Mouse (Mus musculus) limb, embryonic 12.5 days (tissue): Measurements from ENCODE around the gene Map4. TPM values are rescaled to one million over a fixed set of nuclear protein-coding genes. Genes with fewer than 3 reads are reported as not detected.

Source experiments
- ATAC-seq: fragments of 200-750 bp; cut with Nextera tagmentation; 2 replicates; pipeline ENCODE4 v1.8.0; 2017; ENCODE audit warnings: low read depth, moderate TSS enrichment; ENCODE audit not compliant: insufficient number of reproducible peaks, insufficient read depth, low FRiP score, low TSS enrichment
- H3K27ac ChIP-seq: fragments of 300-500 bp; sonication (generic); 2 replicates; pipeline ENCODE4 v1.5.1; 2016; ENCODE audit warnings: mild to moderate bottlenecking, moderate library complexity
- H3K27me3 ChIP-seq: fragments of 300-500 bp; sonication (generic); 2 replicates; pipeline ENCODE4 v1.6.1; 2016; ENCODE audit warnings: mild to moderate bottlenecking, moderate library complexity
- H3K36me3 ChIP-seq: fragments of 300-500 bp; sonication (generic); 2 replicates; pipeline ENCODE4 v1.6.1; 2016; ENCODE audit warnings: mild to moderate bottlenecking, moderate library complexity
- H3K4me1 ChIP-seq: fragments of 300-500 bp; sonication (generic); replicated peaks from 2 replicates; pipeline ENCODE4 v1.6.1; 2016
- H3K4me2 ChIP-seq: fragments of 300-500 bp; sonication (generic); 2 replicates; pipeline ENCODE4 v1.6.1; 2016; ENCODE audit warnings: mild to moderate bottlenecking, moderate library complexity
- H3K4me3 ChIP-seq: fragments of 300-500 bp; sonication (generic); replicated peaks from 2 replicates; pipeline ENCODE4 v1.5.1; 2016; ENCODE audit warnings: mild to moderate bottlenecking
- H3K9ac ChIP-seq: fragments of 300-500 bp; sonication (generic); replicated peaks from 2 replicates; pipeline ENCODE4 v1.6.1; 2016; ENCODE audit warnings: mild to moderate bottlenecking, moderate library complexity
- H3K9me3 ChIP-seq: fragments of 300-500 bp; sonication (generic); 2 replicates; pipeline ENCODE4 v1.6.1; 2016; ENCODE audit warnings: mild to moderate bottlenecking, moderate library complexity
- WGBS: fragments of 180-500 bp; shearing (Covaris S2); methylation state at CpG from one replicate; pipeline ENCODE4 v1.1.7; 2016; 5-methylcytosine and 5-hydroxymethylcytosine counted together
- polyA plus RNA-seq: library from polyadenylated mRNA; unstranded; fragments of >200 nt; fragmentation: Nextera tagmentation; extraction: Ambion mirVana; gene quantifications from 2 replicates; pipeline ENCODE4 v1.2.1, GENCODE M21; 2016

Gene Map4
- polyA plus RNA-seq, 1 experiment from 2014 or later, result 45.1 TPM

DNA sequence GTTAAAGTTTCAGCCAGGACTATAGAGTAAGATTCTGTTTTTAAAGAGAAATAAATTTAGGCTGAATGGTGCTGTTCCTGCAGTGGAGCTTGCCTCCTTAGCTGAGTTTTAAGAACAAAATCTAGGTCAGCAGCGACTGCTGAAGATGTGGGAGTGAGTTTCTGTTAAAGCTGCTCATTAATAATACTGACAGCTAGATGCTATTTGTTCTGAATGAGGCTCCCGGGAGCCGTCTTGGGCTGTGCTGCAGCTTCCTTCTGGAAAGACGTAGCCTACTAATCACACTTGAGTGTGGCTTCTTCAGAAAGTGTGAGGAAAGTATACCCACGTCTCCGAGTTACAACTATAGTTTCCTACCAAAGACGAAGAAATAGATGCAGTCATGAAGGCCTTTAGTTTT is 88.0 kb downstream of the Map4 start:
- Histone ChIP-seq H3K4me2 (no peak overlapping the region), H3K27ac (no peak overlapping the region), H3K4me1 (no peaks in the 10 kb centered on the region), H3K36me3 (no peaks in the 10 kb centered on the region), H3K4me3 (no peak overlapping the region), H3K9ac (no peak overlapping the region), H3K27me3 (no peaks in the 10 kb centered on the region), H3K9me3 (no peaks in the 10 kb centered on the region)
- 38% methylated on average over 7 of the region's 7 CpGs for WGBS
- ATAC-seq, result no peak

DNA sequence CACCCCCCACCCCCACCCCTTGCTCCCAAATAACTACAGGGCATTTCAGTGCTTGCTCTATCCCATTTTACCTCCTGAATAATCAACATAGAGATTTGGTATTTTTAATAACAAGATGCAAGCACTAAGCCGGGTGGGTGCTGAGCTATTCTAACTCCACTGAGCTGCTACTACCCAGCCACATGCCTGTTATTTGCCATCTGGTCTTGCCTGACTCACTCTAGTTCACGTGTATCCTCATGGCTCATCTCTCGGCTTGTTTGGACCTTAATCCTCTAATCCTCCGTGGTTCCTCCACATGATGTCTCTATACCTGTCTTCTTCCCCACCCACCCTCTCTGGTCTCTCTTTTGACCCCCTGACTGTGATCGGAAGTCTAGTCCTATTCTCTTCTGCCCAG is 89.1 kb downstream of the Map4 start:
- H3K4me3 ChIP-seq, result no peak overlapping the region
- no peaks in the 10 kb centered on the region for H3K9me3 ChIP-seq
- H3K27me3 ChIP-seq, result no peaks in the 10 kb centered on the region
- no peak for ATAC-seq
- 80% methylated on average over 5 of the region's 5 CpGs for WGBS
- H3K27ac ChIP-seq, result no peak overlapping the region
- H3K4me1 ChIP-seq, result no peaks in the 10 kb centered on the region
- no peaks in the 10 kb centered on the region for H3K36me3 ChIP-seq
- H3K9ac ChIP-seq, result no peak overlapping the region
- no peak overlapping the region for H3K4me2 ChIP-seq

- Histone ChIP-seq H3K4me3 (no peak overlapping the region), H3K9me3 (no peaks in the 10 kb centered on the region), H3K9ac (no peak overlapping the region), H3K36me3 (no peaks in the 10 kb centered on the region), H3K27ac (no peak overlapping the region), H3K27me3 (no peaks in the 10 kb centered on the region), H3K4me1 (no peaks in the 10 kb centered on the region), H3K4me2 (no peak overlapping the region)
- WGBS, result 100% methylated on average over 1 of the region's 1 CpGs
- ATAC-seq, result no peak
These were observed 90.2 kb downstream of the Map4 start for GRCm38 (mm10) chr9:110021463-110021862.

GRCm38 (mm10) chr9:110022151-110022550 is 90.9 kb downstream of the Map4 start:
- ATAC-seq, result no peak
- no peak overlapping the region for H3K4me3 ChIP-seq
- H3K27me3 ChIP-seq, result no peaks in the 10 kb centered on the region
- H3K4me1 ChIP-seq, result no peaks in the 10 kb centered on the region
- H3K27ac ChIP-seq, result no peak overlapping the region
- H3K36me3 ChIP-seq, result no peaks in the 10 kb centered on the region
- H3K9me3 ChIP-seq, result no peaks in the 10 kb centered on the region
- no peak overlapping the region for H3K9ac ChIP-seq
- H3K4me2 ChIP-seq, result no peak overlapping the region
- 93% methylated on average over 2 of the region's 2 CpGs for WGBS

GRCm38 (mm10) chr9:110035091-110035490 is 103.8 kb downstream of the Map4 start:
- no peaks in the 10 kb centered on the region for H3K4me1 ChIP-seq
- 91% methylated on average over 4 of the region's 4 CpGs for WGBS
- H3K9ac ChIP-seq, result no peak overlapping the region
- no peaks in the 10 kb centered on the region for H3K27me3 ChIP-seq
- ATAC-seq, result no peak
- no peak overlapping the region for H3K4me2 ChIP-seq
- no peak overlapping the region for H3K27ac ChIP-seq
- H3K4me3 ChIP-seq, result no peak overlapping the region
- peaks cover 62% of the 10 kb centered on the region for H3K36me3 ChIP-seq
- H3K9me3 ChIP-seq, result no peaks in the 10 kb centered on the region

- H3K4me1 ChIP-seq, result no peaks in the 10 kb centered on the region
- H3K36me3 ChIP-seq, result peaks cover 54% of the 10 kb centered on the region
These were observed 106.6 kb downstream of the Map4 start for GRCm38 (mm10) chr9:110037895-110038294.

GRCm38 (mm10) chr9:110038485-110038884 is 107.2 kb downstream of the Map4 start:
- Histone ChIP-seq H3K36me3 (peaks cover 54% of the 10 kb centered on the region), H3K4me1 (no peaks in the 10 kb centered on the region), H3K27me3 (no peaks in the 10 kb centered on the region), H3K4me2 (no peak overlapping the region), H3K9ac (no peak overlapping the region), H3K9me3 (no peaks in the 10 kb centered on the region), H3K27ac (no peak overlapping the region), H3K4me3 (no peak overlapping the region)
- WGBS, result 98% methylated on average over 2 of the region's 2 CpGs
- ATAC-seq, result no peak

More at GRCm38 (mm10) chr9:110037895-110038294, 106.6 kb downstream of the Map4 start:
- no peak for ATAC-seq
- Histone ChIP-seq H3K27ac (no peak overlapping the region), H3K27me3 (no peaks in the 10 kb centered on the region), H3K9ac (no peak overlapping the region), H3K4me3 (no peak overlapping the region), H3K4me2 (no peak overlapping the region), H3K9me3 (no peaks in the 10 kb centered on the region)
- WGBS, result 86% methylated on average over 8 of the region's 8 CpGs

- Histone ChIP-seq H3K36me3 (peaks cover 11% of the 10 kb centered on the region; the same call in 1 of the 2 replicates), H3K27me3 (no peaks in the 10 kb centered on the region), H3K4me3 (no peak overlapping the region), H3K4me1 (no peaks in the 10 kb centered on the region), H3K4me2 (no peak overlapping the region), H3K27ac (no peak overlapping the region), H3K9me3 (no peaks in the 10 kb centered on the region), H3K9ac (no peak overlapping the region)
- WGBS, result 95% methylated on average over 4 of the region's 4 CpGs
- ATAC-seq, result no peak
These were observed 113.1 kb downstream of the Map4 start for GRCm38 (mm10) chr9:110044373-110044772.

DNA sequence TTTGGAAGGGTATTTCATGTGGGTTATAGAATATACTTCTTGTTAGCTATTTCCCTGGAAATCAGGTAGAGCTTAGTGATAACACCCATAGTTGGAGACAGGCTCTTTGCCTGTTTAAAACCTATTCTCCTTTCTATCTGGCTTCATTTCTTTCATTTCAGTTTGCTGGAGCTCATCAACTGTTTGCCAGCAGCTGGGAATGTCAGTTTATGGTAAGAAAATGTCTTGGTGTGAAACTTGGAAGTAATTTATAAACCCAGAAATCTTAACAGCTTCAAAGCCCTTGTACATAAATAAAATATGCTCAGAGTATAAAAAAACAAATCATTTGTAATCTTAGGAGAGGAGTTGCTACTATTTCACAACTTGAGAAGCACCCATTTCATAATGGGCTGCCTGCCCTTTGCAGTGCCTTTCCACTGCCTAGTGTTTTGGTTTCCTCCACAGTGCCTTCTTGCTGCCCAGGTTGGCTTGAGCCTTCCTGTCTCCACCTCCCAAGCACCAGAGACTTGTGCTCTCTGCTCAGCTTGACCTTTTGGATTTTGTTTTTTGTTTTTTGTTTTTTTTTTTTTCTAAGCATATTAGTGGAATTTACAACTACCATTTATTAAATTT is 114.6 kb downstream of the Map4 start:
- Histone ChIP-seq H3K9ac (no peak overlapping the region), H3K27me3 (no peaks in the 10 kb centered on the region), H3K4me1 (peaks cover 6% of the 10 kb centered on the region; the same call in 1 of the 2 replicates), H3K27ac (no peak overlapping the region), H3K4me3 (no peak overlapping the region), H3K36me3 (peaks cover 5% of the 10 kb centered on the region; the same call in 1 of the 2 replicates), H3K9me3 (no peaks in the 10 kb centered on the region), H3K4me2 (no peak overlapping the region)
- ATAC-seq, result no peak

DNA sequence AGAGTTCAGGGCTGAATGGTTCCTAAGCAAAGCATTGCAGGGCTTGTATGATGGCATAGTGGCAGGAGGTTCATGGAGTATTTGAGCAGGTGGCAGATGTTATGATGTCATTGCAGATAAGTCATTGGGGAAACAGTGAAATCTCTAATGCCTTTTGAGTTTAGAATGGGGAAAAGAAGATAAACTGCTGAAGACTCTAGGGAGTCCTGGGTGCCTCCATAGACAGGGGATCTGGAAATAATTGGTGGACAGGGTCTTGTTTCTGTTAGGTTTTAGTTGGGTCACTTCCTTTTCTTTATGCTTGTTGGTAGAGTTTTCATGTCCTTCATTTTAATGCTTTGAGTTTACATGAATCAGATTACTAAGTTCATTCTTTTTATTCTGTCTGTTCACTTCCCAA is 116.0 kb downstream of the Map4 start:
- Histone ChIP-seq H3K27me3 (no peaks in the 10 kb centered on the region), H3K36me3 (peaks cover 9% of the 10 kb centered on the region; the same call in 1 of the 2 replicates), H3K9me3 (no peaks in the 10 kb centered on the region), H3K27ac (no peak overlapping the region), H3K9ac (no peak overlapping the region), H3K4me3 (no peak overlapping the region), H3K4me2 (no peak overlapping the region), H3K4me1 (peaks cover 6% of the 10 kb centered on the region; the same call in 1 of the 2 replicates)
- no peak for ATAC-seq

- no peak overlapping the region for H3K4me2 ChIP-seq
- H3K27me3 ChIP-seq, result no peaks in the 10 kb centered on the region
- peaks cover 15% of the 10 kb centered on the region; the same call in 1 of the 2 replicates for H3K36me3 ChIP-seq
- H3K27ac ChIP-seq, result no peak overlapping the region
- no peak for ATAC-seq
- no peak overlapping the region for H3K4me3 ChIP-seq
- no peak overlapping the region for H3K9ac ChIP-seq
- peaks cover 6% of the 10 kb centered on the region; the same call in 1 of the 2 replicates for H3K4me1 ChIP-seq
- no peaks in the 10 kb centered on the region for H3K9me3 ChIP-seq
- 44% methylated on average over 3 of the region's 3 CpGs for WGBS
These were observed 116.6 kb downstream of the Map4 start for GRCm38 (mm10) chr9:110047857-110048256.

DNA sequence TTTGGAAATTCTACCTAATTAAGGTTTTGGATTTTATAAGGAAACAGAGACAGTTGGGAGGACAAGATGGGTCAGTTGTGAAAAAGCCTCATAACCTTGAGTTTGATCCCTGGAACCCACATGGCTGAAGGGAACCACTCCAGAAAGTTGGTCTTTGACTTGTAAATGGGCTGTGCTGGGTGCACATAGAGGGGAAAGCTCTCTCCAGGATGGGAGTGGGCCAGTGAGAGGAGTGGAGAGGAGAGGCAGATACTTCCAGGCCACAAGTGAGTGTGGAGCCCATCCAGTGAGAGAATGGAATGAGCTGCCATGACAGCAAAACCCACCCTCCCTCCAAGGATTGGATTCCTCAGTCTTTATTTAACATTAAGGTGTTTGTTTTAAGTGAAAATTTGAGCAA is 119.9 kb downstream of the Map4 start:
- Histone ChIP-seq H3K4me2 (no peak overlapping the region), H3K27ac (no peak overlapping the region), H3K4me3 (no peak overlapping the region), H3K9me3 (no peaks in the 10 kb centered on the region), H3K4me1 (peaks cover 6% of the 10 kb centered on the region; the same call in 1 of the 2 replicates), H3K9ac (no peak overlapping the region), H3K36me3 (peaks cover 13% of the 10 kb centered on the region; the same call in 1 of the 2 replicates), H3K27me3 (no peaks in the 10 kb centered on the region)
- no peak for ATAC-seq
